Mouse (Mus musculus): ENCODE results near the gene Stk24. TPM values are rescaled to one million over a fixed set of nuclear protein-coding genes. Genes with fewer than 3 reads are reported as not detected.

Stk24 gene
- polyA plus RNA-seq, 1 experiment from 2014 or later = 30.6 TPM

- Histone ChIP-seq H3K36me3 (ENCODE audit: insufficient read depth, low read length) (peaks cover 17% of the 10 kb centered on the region; the same call in 1 of the 2 replicates), H3K4me2 (replicated peaks; ENCODE audit: low read depth, low read length) (no peak overlapping the region), H3K9me3 (ENCODE audit: low read length) (no peaks in the 10 kb centered on the region), H3K27me3 (replicated peaks; ENCODE audit: insufficient read depth, low read length) (no peaks in the 10 kb centered on the region), H3K27ac (ENCODE audit: low read length) (no peak overlapping the region), H3K4me3 (ENCODE audit: low read depth, low read length) (no peak overlapping the region), H3K9ac (replicated peaks; ENCODE audit: low read depth) (no peak overlapping the region), H3K4me1 (ENCODE audit: insufficient read depth, low read depth, low read length) (no peaks in the 10 kb centered on the region)
- 61% methylated on average over 7 of the region's 7 CpGs for WGBS
- DNase-seq (ENCODE audit: low spot score) (peak; percentile 55), ATAC-seq (no peak)
- TF ChIP-seq CTCF (IDR thresholded peaks at IDR 0.05) = no peak
- TF ChIP-seq EP300 (IDR thresholded peaks at IDR 0.05) = no peak
Measured at GRCm38 (mm10) chr14:121247287-121247686, 132.5 kb downstream of the Stk24 start.

DNA sequence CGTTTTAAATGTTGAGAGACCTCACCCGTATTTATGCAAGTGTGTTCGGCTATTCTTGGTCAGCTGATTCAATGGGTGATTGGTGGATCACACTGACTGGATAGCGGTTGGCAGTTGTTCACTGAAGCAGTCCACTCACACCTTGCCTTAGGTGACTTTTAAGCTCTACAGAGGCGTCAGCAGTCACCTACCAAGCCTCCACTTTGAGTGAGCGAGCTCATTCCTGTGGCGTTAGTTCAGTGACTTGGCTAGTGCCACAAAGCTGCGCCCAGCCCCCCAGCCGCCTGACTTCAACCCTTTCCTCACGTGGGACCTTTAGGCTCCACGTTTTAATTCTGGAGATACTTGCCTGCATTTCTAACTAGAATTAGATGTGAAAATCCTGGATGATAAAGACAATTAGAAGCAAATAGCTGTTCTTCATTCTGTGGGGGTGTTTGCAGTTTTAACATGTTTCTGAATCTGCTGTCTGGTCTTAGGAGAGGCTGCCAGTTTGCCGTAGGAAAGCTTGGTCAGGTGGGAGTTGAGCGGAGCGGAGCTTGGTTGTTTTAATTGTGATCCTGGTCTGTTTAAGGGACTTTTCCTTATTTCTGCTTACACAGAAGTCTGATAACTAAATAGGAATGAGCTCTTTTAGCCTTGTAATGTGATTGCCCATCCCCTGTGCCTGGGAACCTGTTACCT, 133.6 kb downstream of the Stk24 start:
- no peak overlapping the region for H3K4me3 ChIP-seq (ENCODE audit: low read depth, low read length)
- no peak overlapping the region for H3K9ac ChIP-seq (replicated peaks; ENCODE audit: low read depth)
- H3K36me3 ChIP-seq (ENCODE audit: insufficient read depth, low read length) = peaks cover 18% of the 10 kb centered on the region; the same call in 1 of the 2 replicates
- 66% methylated on average over 14 of the region's 14 CpGs for WGBS
- DNase-seq (ENCODE audit: low spot score) (peak; percentile 41), ATAC-seq (peak; percentile 56)
- no peaks in the 10 kb centered on the region for H3K9me3 ChIP-seq (ENCODE audit: low read length)
- H3K27ac ChIP-seq (ENCODE audit: low read length) = no peak overlapping the region
- no peak for TF ChIP-seq CTCF (IDR thresholded peaks at IDR 0.05)
- TF ChIP-seq EP300 (IDR thresholded peaks at IDR 0.05) = no peak
- no peaks in the 10 kb centered on the region for H3K27me3 ChIP-seq (replicated peaks; ENCODE audit: insufficient read depth, low read length)
- no peak overlapping the region for H3K4me2 ChIP-seq (replicated peaks; ENCODE audit: low read depth, low read length)
- no peaks in the 10 kb centered on the region for H3K4me1 ChIP-seq (ENCODE audit: insufficient read depth, low read depth, low read length)

DNA sequence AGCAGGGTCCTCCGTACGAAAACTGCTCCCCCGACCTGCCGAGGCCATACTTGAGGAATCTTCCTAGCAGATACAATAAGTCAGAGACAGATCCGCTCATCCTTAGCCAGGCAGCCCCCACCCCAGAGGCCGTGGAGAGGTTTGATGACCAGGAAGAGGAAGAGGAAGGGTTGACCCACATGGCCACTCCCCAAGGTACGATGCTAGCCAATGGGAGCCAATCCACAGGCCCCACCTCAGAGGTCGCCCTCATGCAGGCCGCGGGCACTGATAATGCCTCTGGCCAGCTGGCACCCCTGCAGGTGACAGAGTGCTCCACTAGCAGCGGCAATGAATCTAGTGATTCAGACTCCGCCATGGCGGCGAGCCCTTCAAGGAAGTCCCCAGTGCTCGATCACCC, 135.7 kb downstream of the Stk24 start:
- no peak for DNase-seq (ENCODE audit: low spot score)
- Histone ChIP-seq H3K9me3 (ENCODE audit: low read length) (no peaks in the 10 kb centered on the region), H3K9ac (replicated peaks; ENCODE audit: low read depth) (no peak overlapping the region), H3K36me3 (ENCODE audit: insufficient read depth, low read length) (peaks cover 9% of the 10 kb centered on the region; the same call in 1 of the 2 replicates), H3K4me2 (replicated peaks; ENCODE audit: low read depth, low read length) (no peak overlapping the region), H3K27ac (ENCODE audit: low read length) (no peak overlapping the region), H3K4me1 (ENCODE audit: insufficient read depth, low read depth, low read length) (no peaks in the 10 kb centered on the region), H3K4me3 (ENCODE audit: low read depth, low read length) (no peak overlapping the region), H3K27me3 (replicated peaks; ENCODE audit: insufficient read depth, low read length) (no peaks in the 10 kb centered on the region)
- no peak for TF ChIP-seq CTCF (IDR thresholded peaks at IDR 0.05)
- TF ChIP-seq EP300 (IDR thresholded peaks at IDR 0.05) = no peak
- 93% methylated on average over 15 of the region's 15 CpGs for WGBS
- no peak for ATAC-seq

- Histone ChIP-seq H3K4me3 (ENCODE audit: low read depth, low read length) (no peak overlapping the region), H3K27me3 (replicated peaks; ENCODE audit: insufficient read depth, low read length) (no peaks in the 10 kb centered on the region), H3K9me3 (ENCODE audit: low read length) (no peaks in the 10 kb centered on the region), H3K27ac (ENCODE audit: low read length) (no peak overlapping the region), H3K9ac (replicated peaks; ENCODE audit: low read depth) (no peak overlapping the region), H3K36me3 (ENCODE audit: insufficient read depth, low read length) (peaks cover 7% of the 10 kb centered on the region; the same call in 1 of the 2 replicates), H3K4me2 (replicated peaks; ENCODE audit: low read depth, low read length) (no peak overlapping the region), H3K4me1 (ENCODE audit: insufficient read depth, low read depth, low read length) (no peaks in the 10 kb centered on the region)
- 21% methylated on average over 8 of the region's 8 CpGs for WGBS
- DNase-seq (ENCODE audit: low spot score) (peak; percentile 87), ATAC-seq (peak; percentile 87)
- TF ChIP-seq CTCF (IDR thresholded peaks at IDR 0.05) (no peak), EP300 (IDR thresholded peaks at IDR 0.05) (peak; percentile 73)
Measured at GRCm38 (mm10) chr14:121239386-121239785, 140.4 kb downstream of the Stk24 start.

DNA sequence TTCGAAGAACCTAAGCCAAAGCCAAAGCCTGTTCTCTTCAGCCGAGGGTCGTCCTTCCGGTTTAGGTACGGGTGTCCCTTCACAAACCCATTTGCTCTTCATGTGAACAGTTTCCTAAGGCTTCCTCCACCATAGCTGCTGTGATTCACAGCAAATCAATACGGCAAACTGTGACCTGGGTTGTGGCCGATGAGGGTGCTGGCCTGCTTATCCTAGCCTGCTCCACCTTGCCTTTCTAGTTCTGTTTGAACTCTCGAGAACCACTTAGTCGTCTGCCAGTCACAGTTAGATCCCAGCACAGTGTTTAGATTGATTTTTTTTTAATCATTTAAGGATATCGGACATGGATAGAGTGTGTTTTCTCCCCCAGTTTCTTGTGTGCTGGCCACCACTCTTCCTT, 141.1 kb downstream of the Stk24 start:
- no peaks in the 10 kb centered on the region for H3K4me1 ChIP-seq (ENCODE audit: insufficient read depth, low read depth, low read length)
- ATAC-seq (0 out of 2 replicates have a peak, but pooled peaks have one; percentile 6), DNase-seq (ENCODE audit: low spot score) (no peak)
- TF ChIP-seq EP300 (IDR thresholded peaks at IDR 0.05) = no peak
- no peak for TF ChIP-seq CTCF (IDR thresholded peaks at IDR 0.05)
- 0 out of 2 replicates have a peak overlapping the region, but pooled peaks have one; percentile 21 for H3K27ac ChIP-seq (ENCODE audit: low read length)
- H3K27me3 ChIP-seq (replicated peaks; ENCODE audit: insufficient read depth, low read length) = no peaks in the 10 kb centered on the region
- H3K4me2 ChIP-seq (replicated peaks; ENCODE audit: low read depth, low read length) = no peak overlapping the region
- no peak overlapping the region for H3K9ac ChIP-seq (replicated peaks; ENCODE audit: low read depth)
- H3K36me3 ChIP-seq (ENCODE audit: insufficient read depth, low read length) = peaks cover 7% of the 10 kb centered on the region; the same call in 1 of the 2 replicates
- 65% methylated on average over 10 of the region's 10 CpGs for WGBS
- H3K4me3 ChIP-seq (ENCODE audit: low read depth, low read length) = no peak overlapping the region
- H3K9me3 ChIP-seq (ENCODE audit: low read length) = no peaks in the 10 kb centered on the region

DNA sequence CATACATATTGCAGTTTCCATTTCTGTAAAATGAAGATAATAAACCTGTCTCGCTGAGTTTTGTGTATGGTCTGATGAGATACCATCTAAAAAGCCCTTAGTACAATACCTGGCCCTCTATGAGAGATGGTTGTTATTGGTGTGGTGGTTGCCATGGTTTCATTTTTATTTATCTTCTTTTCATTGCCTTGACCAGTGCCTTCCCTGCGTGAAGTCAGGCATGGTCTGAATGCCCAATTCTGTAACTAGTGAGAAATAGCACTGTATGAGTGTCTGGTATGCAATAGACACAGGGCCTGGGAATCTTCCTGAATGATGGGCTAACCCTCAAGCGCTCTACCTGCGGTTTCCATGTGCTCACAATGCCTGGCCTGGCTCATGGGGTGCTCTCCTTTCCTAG, 143.1 kb downstream of the Stk24 start:
- TF ChIP-seq CTCF (IDR thresholded peaks at IDR 0.05) (no peak), EP300 (IDR thresholded peaks at IDR 0.05) (no peak)
- Histone ChIP-seq H3K4me1 (ENCODE audit: insufficient read depth, low read depth, low read length) (no peaks in the 10 kb centered on the region), H3K4me2 (replicated peaks; ENCODE audit: low read depth, low read length) (no peak overlapping the region), H3K27me3 (replicated peaks; ENCODE audit: insufficient read depth, low read length) (no peaks in the 10 kb centered on the region), H3K36me3 (ENCODE audit: insufficient read depth, low read length) (peaks cover 10% of the 10 kb centered on the region; the same call in 1 of the 2 replicates), H3K9me3 (ENCODE audit: low read length) (no peaks in the 10 kb centered on the region), H3K27ac (ENCODE audit: low read length) (no peak overlapping the region), H3K9ac (replicated peaks; ENCODE audit: low read depth) (no peak overlapping the region), H3K4me3 (ENCODE audit: low read depth, low read length) (no peak overlapping the region)
- ATAC-seq (no peak), DNase-seq (ENCODE audit: low spot score) (no peak)
- 92% methylated on average over 4 of the region's 4 CpGs for WGBS

Other genes with a start within 250 kb of the Stk24 start
- gene Slc15a1, start 125.2 kb upstream of the Stk24 start, polyA plus RNA-seq (2015; fragmentation: Nextera tagmentation; extraction: Ambion mirVana) = 0.98 and 1.5 TPM in 2 replicates